Mouse (Mus musculus): ENCODE measurements around the gene Ncoa1. TPM values are rescaled to one million over a fixed set of nuclear protein-coding genes. Genes with fewer than 3 reads are reported as not detected.
A peak's percentile ranks its signal among the peaks of the same experiment; 100 is the strongest.

Ncoa1 gene
- polyA plus RNA-seq (2015; fragmentation: Nextera tagmentation; extraction: Ambion mirVana), result 7.7 and 9.1 TPM in 2 replicates

DNA sequence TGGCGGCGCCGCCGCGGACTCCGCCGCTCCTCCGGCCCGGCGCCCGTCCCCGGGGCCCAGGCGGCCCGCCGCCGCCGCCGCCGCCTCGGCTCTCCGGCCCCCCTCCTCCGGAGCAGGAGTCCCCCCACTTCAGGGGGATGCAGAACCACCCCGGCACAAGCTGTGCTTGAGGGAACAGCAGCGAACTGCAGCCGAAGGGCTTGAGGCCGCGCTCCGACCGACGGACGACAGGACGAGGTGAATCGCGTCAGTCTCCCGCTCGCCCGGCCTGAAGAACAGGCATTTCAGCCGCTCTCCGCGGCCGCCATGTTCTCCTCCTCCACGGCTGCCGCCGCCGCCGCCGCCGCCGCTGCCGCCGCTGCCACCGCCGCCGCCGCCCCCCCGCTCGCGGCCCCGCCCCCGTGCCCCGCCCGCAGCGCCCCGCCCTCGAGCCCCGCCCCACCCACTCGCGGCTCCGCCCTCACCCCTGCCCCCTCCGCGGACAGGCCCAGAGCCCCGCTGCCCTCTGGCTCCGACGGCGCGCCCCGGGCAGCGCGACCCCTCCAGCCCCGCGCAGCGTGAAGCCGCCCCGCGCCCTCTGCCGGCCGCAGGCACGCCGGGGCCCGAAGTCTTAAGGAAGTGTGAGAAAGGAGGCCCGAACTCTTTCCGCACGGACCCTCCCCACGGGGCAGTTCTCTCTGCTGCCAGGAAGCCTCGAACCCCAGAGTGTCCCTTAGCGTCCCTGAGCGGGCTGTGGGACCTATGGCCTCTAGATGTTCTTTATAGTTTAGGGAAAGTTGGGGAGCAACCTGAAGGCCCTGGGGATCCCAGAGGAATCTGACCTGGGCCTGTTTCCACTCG lies at the start of gene Ncoa1:
Gene Ncoa1, minus strand, starts transcription at position 351 of the 840 bp plus-strand sequence.
- peak; percentile 90 for ATAC-seq (ENCODE audit: borderline replicate concordance, extremely low read depth, low FRiP score, low TSS enrichment)
- no peaks in the 10 kb centered on the region for H3K9me3 ChIP-seq
- H3K36me3 ChIP-seq, result no peaks in the 10 kb centered on the region
- H3K4me3 ChIP-seq, result peak within 1 kb of the TSS; percentile 91
- H3K27ac ChIP-seq, result peak within 1 kb of the TSS; percentile 91
- peak within 1 kb of the TSS; percentile 85 for H3K9ac ChIP-seq
- peak within 1 kb of the TSS; percentile 79 for H3K4me2 ChIP-seq
- 1% methylated on average over 50 of the region's 98 CpGs for WGBS
- H3K27me3 ChIP-seq, result no peaks in the 10 kb centered on the region
- peaks cover 14% of the 10 kb centered on the region; the same call in 1 of the 2 replicates for H3K4me1 ChIP-seq

DNA sequence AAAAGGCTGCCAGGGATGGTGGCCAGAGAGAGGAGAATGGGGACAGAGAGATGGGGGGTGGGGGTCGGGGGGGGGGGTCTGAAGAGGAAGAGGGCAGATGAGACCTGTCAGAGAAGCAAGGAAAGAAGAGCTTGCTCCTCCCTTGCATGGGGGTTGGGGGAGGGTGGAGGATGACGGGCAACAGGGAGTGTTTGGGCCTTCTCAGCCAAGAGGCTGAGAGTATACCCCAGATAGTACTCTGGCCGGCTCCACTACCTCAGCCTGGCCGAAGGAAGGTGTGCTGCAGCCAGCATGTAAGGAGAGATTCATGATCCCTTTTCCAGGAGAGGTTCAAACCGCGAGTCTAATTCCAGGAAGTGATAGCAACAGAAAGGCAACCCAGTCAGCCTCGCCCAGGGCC lies 47.6 kb upstream of the Ncoa1 start:
- ATAC-seq (ENCODE audit: borderline replicate concordance, extremely low read depth, low FRiP score, low TSS enrichment), result no peak

DNA sequence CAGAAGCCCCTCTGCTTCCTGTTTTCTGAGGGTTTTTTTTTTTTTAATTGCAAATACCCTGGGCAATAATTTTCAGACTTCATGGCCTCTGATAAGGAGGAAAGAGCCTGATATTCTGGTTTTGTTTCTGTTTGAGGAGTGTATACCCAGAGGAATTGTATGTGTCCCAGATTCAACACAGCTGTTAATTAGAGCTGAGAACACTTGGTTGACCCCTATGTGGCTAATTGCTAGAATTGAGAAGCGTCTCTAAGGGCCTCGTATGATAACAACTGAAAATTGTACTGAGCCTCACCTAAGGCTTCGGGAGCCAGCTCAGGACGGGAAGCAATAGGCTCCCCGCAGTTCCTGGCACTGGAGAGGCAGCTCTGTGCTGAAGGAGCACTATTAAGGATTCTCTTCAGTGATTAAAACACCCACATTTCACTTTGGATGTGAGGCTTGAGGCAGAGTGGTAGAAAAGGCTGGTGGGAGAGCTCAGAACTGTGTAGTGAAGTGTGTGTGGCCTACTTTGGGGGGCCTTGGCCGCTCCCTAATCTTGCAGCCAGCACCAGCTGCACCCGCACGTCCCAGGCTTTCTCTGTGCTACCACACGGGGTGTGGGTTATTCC lies 46.8 kb upstream of the Ncoa1 start:
- H3K27me3 ChIP-seq, result no peaks in the 10 kb centered on the region
- H3K9me3 ChIP-seq, result no peaks in the 10 kb centered on the region
- peak overlapping the region; percentile 1; the same call in 1 of the 2 replicates for H3K4me3 ChIP-seq
- peak overlapping the region; percentile 76 for H3K27ac ChIP-seq
- peaks cover 25% of the 10 kb centered on the region for H3K4me1 ChIP-seq
- H3K4me2 ChIP-seq, result peak overlapping the region; percentile 39
- WGBS, result 39% methylated on average over 9 of the region's 9 CpGs
- H3K36me3 ChIP-seq, result no peaks in the 10 kb centered on the region
- H3K9ac ChIP-seq, result 0 out of 2 replicates have a peak overlapping the region, but pooled peaks have one; percentile 2
- ATAC-seq (ENCODE audit: borderline replicate concordance, extremely low read depth, low FRiP score, low TSS enrichment), result no peak

More for the DNA sequence above, 47.6 kb upstream of the Ncoa1 start:
- peaks cover 25% of the 10 kb centered on the region for H3K4me1 ChIP-seq
- WGBS, result 44% methylated on average over 7 of the region's 7 CpGs
- no peak overlapping the region for H3K27ac ChIP-seq
- H3K9ac ChIP-seq, result no peak overlapping the region
- H3K9me3 ChIP-seq, result no peaks in the 10 kb centered on the region
- no peak overlapping the region for H3K4me3 ChIP-seq
- no peaks in the 10 kb centered on the region for H3K27me3 ChIP-seq
- H3K4me2 ChIP-seq, result no peak overlapping the region
- no peaks in the 10 kb centered on the region for H3K36me3 ChIP-seq

DNA sequence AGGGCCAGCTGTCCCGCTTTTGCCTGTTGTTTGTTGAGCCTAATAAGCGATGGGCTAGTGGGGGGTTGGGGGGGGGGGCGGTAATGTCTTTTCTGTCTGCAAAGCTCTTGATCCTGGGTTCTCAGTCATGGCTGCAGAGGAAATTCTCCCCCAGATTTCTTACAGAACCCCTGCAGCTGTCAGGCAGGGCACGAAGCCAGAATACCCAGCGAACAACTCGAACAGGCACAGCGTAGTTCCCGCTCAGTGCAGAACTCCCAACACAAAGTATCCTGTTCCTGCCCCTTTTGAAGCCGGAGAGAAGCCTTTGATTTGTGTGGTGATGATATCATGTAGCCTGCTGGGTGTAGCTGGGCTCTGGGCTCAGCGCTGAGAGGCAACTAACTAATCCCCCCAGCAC lies 46.2 kb upstream of the Ncoa1 start:
- Histone ChIP-seq H3K36me3 (no peaks in the 10 kb centered on the region), H3K27ac (peak overlapping the region; percentile 76), H3K9me3 (no peaks in the 10 kb centered on the region), H3K27me3 (no peaks in the 10 kb centered on the region), H3K4me2 (peak overlapping the region; percentile 39), H3K9ac (no peak overlapping the region), H3K4me3 (peak overlapping the region; percentile 1; the same call in 1 of the 2 replicates), H3K4me1 (peaks cover 25% of the 10 kb centered on the region)
- ATAC-seq (ENCODE audit: borderline replicate concordance, extremely low read depth, low FRiP score, low TSS enrichment), result peak; percentile 84; the same call in 1 of the 2 replicates
- 6% methylated on average over 10 of the region's 10 CpGs for WGBS

DNA sequence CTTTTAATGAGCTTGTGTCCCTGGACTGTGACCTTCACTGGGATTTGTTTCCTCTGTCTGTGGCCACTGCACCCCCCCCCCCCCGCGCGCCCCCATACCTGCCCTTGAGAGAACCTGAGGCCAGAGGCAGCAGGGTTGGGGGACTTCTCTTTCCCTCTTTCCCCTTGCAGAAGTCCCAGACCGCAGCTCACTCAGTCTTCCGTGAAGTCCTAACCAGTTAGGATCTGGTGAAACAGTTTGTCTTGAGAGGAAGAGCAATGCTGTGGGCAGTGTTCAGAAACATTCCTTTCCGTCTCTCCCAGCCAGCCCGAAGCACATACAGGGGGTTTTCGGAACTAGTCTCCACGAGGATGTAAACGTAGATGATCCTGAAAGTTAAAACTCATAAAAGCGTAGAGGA lies 42.0 kb upstream of the Ncoa1 start:
- Histone ChIP-seq H3K4me3 (no peak overlapping the region), H3K4me2 (no peak overlapping the region), H3K9ac (no peak overlapping the region), H3K9me3 (no peaks in the 10 kb centered on the region), H3K36me3 (no peaks in the 10 kb centered on the region), H3K4me1 (peaks cover 16% of the 10 kb centered on the region), H3K27ac (no peak overlapping the region), H3K27me3 (no peaks in the 10 kb centered on the region)
- 82% methylated on average over 11 of the region's 11 CpGs for WGBS
- no peak for ATAC-seq (ENCODE audit: borderline replicate concordance, extremely low read depth, low FRiP score, low TSS enrichment)

DNA sequence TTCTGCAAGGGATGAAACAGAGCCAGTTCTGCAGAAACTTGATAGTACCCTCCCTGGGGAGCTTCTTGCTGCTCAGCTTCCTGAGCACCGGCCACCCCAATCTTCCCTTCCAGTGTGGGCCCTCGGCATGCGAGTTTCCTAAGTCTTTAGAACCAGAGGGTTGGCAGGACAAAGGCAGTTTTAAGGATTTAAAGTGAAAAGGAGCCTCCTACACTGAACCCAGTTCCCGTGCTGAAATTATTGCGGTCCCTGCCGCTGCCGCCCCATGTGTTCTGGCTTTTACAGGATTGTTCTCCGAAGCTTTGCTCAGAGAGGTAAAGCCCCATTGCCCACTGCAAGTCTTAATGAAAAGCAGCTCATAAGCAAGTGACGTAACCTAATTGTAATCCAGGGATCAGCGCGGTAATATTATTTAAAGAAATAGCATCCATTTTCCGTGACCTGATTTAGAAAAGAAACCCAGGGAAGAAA lies 32.6 kb upstream of the Ncoa1 start:
- no peak overlapping the region for H3K4me2 ChIP-seq
- no peak for ATAC-seq (ENCODE audit: borderline replicate concordance, extremely low read depth, low FRiP score, low TSS enrichment)
- WGBS, result 75% methylated on average over 12 of the region's 12 CpGs

DNA sequence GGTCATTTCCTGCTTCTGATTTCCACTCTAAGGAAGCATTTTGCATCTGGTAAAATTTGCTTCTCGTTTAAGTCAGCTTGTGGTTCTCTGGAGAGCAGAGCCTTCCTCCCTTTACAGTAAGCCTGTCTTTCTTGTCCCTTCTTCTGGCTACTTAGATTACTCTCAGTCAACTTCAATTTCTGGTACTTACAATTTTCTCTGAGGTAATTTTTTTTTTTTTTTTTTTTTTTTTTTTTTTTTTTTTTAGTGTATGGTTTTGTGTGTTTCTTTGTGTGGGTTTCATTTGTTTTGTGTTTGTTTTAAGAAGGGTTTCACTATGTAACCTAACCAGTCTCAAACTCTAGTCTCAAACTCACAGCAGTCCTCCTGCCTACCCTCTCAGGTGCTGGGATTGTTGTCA lies 31.2 kb upstream of the Ncoa1 start:
- H3K4me1 ChIP-seq, result 0 out of 2 replicates have a peak, but pooled peaks cover 4% of the 10 kb centered on the region
- H3K36me3 ChIP-seq, result no peaks in the 10 kb centered on the region
- H3K27ac ChIP-seq, result no peak overlapping the region
- H3K9me3 ChIP-seq, result no peaks in the 10 kb centered on the region
- H3K9ac ChIP-seq, result no peak overlapping the region
- no peak for ATAC-seq (ENCODE audit: borderline replicate concordance, extremely low read depth, low FRiP score, low TSS enrichment)
- H3K4me3 ChIP-seq, result no peak overlapping the region
- WGBS, result 61% methylated on average over 1 of the region's 1 CpGs
- no peaks in the 10 kb centered on the region for H3K27me3 ChIP-seq
- no peak overlapping the region for H3K4me2 ChIP-seq

More for the DNA sequence above, 32.6 kb upstream of the Ncoa1 start:
- no peak overlapping the region for H3K9ac ChIP-seq
- H3K4me1 ChIP-seq, result 0 out of 2 replicates have a peak, but pooled peaks cover 4% of the 10 kb centered on the region
- no peak overlapping the region for H3K27ac ChIP-seq
- H3K27me3 ChIP-seq, result no peaks in the 10 kb centered on the region
- no peak overlapping the region for H3K4me3 ChIP-seq
- no peaks in the 10 kb centered on the region for H3K36me3 ChIP-seq
- no peaks in the 10 kb centered on the region for H3K9me3 ChIP-seq

DNA sequence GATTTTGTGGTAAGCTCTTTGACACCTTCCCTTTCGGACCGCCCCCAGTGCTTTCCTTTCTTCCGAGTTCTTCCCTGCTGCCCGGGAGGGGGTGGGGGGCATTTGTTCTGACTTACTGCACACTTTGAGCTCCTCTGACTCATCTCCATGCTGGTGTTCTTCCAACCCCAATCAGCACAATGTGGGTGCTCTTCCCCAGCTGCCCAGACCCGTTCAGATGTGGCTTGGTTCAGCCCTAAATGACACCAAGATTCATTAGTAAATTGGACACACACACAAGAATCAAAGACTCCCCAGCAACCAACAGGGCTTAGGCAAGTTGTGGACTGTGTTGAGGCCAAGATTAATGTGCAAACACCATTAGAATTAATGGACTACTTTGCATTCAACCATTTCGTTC lies 30.5 kb upstream of the Ncoa1 start:
- H3K36me3 ChIP-seq, result no peaks in the 10 kb centered on the region
- WGBS, result 32% methylated on average over 6 of the region's 6 CpGs
- no peak overlapping the region for H3K4me3 ChIP-seq
- ATAC-seq (ENCODE audit: borderline replicate concordance, extremely low read depth, low FRiP score, low TSS enrichment), result no peak
- no peaks in the 10 kb centered on the region for H3K27me3 ChIP-seq
- H3K4me2 ChIP-seq, result no peak overlapping the region
- no peaks in the 10 kb centered on the region for H3K9me3 ChIP-seq
- H3K9ac ChIP-seq, result no peak overlapping the region
- 0 out of 2 replicates have a peak, but pooled peaks cover 4% of the 10 kb centered on the region for H3K4me1 ChIP-seq
- H3K27ac ChIP-seq, result no peak overlapping the region

DNA sequence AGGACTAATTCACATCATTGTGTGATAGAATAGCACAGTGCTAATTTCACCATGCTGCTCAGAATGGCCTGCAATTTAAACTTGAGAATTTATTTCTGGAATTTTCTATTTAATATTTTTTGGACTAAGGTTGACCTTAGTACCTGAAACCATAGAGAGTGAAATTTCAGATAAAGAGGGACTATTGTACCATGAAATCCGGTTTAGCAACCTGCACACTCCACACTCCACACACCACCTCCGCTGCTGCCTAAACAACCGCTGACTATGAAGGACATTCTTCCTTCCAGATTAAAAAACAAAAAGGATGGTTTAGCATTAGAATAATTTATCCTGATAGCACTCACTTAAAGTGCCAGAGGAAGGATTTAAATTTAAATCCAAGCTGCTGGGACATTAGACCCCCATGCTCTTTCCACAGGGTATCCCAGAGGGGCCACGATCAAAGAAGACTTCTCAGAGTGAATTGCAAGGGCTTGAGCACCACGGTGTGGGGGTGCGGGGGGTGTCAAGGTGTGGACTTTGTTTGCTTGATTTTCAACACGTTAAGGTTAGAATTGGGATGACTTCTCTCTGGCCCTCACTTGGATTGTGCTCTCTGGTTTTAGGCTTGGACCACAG lies 29.9 kb upstream of the Ncoa1 start:
- WGBS, result 22% methylated on average over 7 of the region's 7 CpGs
- Histone ChIP-seq H3K9me3 (no peaks in the 10 kb centered on the region), H3K4me2 (no peak overlapping the region), H3K4me1 (0 out of 2 replicates have a peak, but pooled peaks cover 4% of the 10 kb centered on the region), H3K27me3 (no peaks in the 10 kb centered on the region), H3K36me3 (no peaks in the 10 kb centered on the region), H3K4me3 (no peak overlapping the region), H3K9ac (no peak overlapping the region), H3K27ac (no peak overlapping the region)
- ATAC-seq (ENCODE audit: borderline replicate concordance, extremely low read depth, low FRiP score, low TSS enrichment), result no peak

DNA sequence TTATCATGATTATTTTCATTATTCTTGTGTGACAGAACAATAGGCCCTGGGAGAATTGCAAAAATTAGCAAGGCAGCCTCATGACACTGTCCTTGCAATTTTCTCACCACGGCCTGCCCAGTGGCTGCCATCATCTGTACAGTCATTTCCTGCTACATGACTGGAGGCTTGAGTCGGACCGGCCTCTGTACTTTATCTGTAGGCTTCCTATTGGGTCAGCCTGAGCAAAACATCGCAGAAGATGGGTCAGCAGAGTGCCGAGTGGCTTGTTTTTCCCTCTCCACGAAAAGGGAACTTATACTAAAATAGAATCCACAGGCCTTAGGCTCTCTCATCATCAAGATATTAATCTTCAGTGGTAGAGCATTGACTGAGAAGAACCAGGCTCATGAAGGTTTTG lies 28.3 kb upstream of the Ncoa1 start:
- H3K4me2 ChIP-seq, result no peak overlapping the region
- no peak for ATAC-seq (ENCODE audit: borderline replicate concordance, extremely low read depth, low FRiP score, low TSS enrichment)
- no peaks in the 10 kb centered on the region for H3K36me3 ChIP-seq
- no peak overlapping the region for H3K9ac ChIP-seq
- no peaks in the 10 kb centered on the region for H3K27me3 ChIP-seq
- WGBS, result 80% methylated on average over 6 of the region's 6 CpGs
- no peak overlapping the region for H3K4me3 ChIP-seq
- H3K27ac ChIP-seq, result no peak overlapping the region
- 0 out of 2 replicates have a peak, but pooled peaks cover 4% of the 10 kb centered on the region for H3K4me1 ChIP-seq
- H3K9me3 ChIP-seq, result no peaks in the 10 kb centered on the region

DNA sequence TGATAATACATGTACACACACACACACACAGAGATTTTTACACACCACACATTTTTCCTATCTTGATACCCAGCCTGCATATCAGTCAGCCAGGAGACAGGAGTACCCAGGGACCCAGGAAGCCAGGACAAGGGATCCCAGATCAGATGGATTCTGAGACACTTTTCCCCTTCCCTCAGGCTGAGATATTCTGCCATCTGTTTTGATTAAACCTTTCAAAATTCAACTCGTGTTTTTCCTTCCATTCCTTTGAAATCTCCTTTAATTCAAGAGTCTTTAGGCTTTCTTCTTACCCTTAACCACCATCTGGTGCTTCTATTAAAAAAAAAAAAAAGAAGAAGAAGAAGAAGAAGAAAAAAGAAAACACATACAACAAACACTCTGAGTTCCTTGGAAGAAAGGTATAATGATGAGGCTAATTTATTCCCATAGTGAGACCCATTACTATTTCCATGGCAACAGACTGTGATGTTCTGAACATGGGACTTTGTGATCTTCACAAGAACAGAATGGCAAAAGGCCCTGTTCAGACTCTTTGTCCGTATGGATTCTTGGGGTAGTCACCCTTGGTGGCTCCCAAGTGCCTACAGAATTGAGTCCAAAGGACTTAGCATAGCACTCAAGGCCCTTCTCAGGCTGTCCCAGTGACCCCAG lies 26.8 kb upstream of the Ncoa1 start:
- Histone ChIP-seq H3K9ac (no peak overlapping the region), H3K9me3 (no peaks in the 10 kb centered on the region)
- WGBS, result 71% methylated on average over 2 of the region's 2 CpGs

More for the DNA sequence above, 26.8 kb upstream of the Ncoa1 start:
- Histone ChIP-seq H3K4me2 (no peak overlapping the region), H3K4me3 (no peak overlapping the region), H3K27ac (no peak overlapping the region), H3K36me3 (no peaks in the 10 kb centered on the region), H3K27me3 (no peaks in the 10 kb centered on the region), H3K4me1 (0 out of 2 replicates have a peak, but pooled peaks cover 4% of the 10 kb centered on the region)
- no peak for ATAC-seq (ENCODE audit: borderline replicate concordance, extremely low read depth, low FRiP score, low TSS enrichment)
